Mouse (Mus musculus): ENCODE results near the gene Bbx.

Gene Bbx

DNA sequence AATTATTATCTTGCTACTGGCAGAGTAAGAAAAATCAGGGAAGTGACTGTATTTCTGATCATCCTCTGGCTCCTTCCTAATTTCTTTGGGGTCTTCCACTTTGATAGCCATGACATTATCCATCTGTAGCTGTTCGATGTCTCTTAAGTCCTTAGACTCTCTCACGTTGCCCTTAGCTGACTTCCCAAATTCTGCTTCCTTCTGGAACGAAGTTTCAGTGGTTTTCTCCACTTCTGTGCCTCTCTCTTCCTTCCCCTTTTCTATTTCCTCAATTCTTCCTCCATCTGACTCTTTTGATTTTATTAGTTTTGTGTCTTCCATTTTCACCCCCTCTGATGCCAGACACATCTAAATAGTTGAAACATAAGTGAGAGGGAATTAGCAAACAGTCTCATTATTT is 207.2 kb downstream of the Bbx start:
- DNase-seq = no peak

DNA sequence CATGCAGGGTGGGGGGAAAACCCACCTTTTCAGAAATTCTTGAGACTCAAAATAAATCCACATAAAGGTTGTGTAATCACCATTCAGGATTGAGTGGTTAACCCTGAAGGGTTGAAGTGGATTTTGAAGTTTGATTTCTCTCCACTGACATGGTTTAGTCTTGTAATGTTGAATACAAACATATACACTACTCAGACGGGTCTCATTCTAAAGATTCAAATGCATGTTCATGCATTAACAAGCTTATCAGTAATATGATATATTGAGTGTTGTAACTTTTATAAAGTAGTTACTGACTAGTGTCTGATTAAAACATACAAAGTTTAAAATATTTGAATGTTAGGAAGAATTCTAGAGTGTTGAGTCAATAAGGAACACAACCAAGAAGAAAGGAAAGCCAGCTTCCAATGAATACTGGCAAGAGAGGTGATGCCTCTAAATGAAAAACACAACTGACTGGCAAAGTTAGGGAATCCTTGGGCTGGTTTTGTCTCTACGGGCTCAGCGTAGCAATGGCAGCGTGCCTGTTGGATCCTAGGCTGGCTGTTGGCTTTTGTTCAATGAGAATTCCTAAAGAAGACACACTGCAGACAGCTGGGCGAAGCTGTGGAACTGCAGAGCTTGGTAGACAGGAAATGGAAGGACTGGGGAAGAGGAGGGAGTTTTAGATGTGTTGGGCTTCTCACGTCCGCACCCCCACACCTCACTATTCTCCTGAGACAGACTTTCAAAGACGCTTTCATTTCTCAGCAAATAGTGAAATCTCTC is 211.3 kb downstream of the Bbx start:
- no peak for DNase-seq

DNA sequence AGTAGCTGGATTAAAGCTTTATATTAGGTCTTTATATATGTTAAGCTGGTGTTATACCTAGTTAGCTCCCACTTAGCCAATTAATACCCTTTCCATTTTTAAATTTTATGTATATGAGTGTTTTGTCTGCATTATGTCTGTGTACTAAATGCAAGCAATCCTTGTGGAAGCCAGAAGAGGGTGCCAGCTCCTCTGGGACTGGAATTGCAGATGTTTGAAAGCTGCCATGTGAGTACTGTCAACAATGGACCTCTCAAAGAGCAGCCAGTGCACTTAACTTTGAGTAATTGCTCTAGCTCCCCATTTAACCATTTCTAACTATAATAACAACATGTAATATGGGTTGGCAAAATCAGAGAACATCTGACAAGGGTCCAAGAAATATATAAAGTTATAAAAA is 215.1 kb downstream of the Bbx start:
- DNase-seq = no peak

DNA sequence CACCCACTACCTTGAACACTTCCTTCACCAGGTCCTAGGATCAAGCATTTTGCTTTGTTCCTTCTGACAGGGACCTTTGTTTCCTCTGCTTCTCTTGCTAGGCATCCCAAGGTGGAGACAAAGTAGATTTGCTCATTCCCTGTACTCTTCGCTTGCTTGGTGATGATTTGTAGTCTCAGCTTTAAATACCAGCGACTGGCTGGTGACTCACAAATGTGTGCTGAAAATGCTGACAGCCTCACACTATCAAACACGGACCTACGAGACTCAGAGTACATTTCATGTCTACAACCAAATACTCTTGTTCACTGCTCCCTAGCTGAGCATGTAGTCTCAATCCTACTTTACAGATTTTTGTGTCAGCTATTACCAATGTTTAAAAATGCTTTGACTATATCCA is 220.5 kb downstream of the Bbx start:
- no peak for DNase-seq

DNA sequence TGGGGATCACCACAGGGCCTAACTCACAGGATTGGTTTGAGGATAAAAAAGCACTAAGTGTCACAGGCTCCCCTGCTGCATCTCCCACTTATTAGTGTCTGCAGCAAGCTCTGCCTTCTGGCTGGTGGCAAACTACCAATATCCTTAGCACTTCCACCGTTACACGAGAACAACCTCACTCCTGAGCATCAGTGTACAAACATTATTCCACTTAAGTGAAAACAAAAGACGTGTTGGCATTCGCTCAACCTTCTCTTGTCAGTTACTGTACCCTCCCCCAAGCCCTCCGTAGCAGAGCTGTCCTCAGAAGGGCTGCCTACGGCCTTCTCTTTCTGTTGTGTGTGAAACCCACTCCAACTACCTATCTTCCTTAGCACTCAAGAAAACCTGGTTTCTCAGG is 221.0 kb downstream of the Bbx start:
- no peak for DNase-seq

DNA sequence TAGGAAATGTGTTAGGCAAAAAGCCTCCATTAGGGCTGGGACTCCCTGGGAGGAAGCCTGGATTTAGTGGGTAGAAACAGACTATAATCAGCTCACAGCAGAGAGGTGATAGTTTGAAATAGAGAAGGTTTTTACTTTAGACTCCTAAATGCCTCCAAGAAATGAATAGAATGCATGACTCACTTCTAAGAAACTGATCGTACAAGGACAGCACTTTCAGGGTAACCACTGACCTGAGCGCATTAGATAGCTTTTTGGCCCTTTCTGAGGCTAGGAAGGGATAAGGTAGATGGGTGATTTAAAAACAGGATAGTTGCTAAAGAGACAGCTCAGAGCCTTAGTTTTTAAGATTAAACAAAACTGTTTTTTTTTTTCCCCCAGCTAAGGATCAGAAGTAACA is 221.4 kb downstream of the Bbx start:
- DNase-seq = no peak

DNA sequence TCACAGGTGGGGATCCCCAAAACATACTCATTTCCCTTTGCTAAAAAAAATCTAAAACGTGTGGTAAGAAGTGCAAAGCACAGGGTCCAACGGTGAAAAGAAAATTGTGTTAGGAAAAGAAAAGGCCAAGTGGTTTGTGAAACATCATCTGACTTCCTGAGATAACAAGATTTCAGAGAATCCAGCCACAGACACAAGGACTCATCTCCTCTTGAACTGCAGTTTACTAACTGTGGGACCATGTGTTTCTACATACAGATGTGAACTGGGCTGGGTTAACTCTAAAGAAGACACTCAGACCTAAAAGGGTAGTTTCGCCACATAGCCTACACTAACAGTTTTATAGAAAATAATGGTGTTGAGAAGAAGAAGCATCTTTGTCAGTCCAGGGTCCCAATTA is 227.2 kb downstream of the Bbx start:
- DNase-seq = no peak

DNA sequence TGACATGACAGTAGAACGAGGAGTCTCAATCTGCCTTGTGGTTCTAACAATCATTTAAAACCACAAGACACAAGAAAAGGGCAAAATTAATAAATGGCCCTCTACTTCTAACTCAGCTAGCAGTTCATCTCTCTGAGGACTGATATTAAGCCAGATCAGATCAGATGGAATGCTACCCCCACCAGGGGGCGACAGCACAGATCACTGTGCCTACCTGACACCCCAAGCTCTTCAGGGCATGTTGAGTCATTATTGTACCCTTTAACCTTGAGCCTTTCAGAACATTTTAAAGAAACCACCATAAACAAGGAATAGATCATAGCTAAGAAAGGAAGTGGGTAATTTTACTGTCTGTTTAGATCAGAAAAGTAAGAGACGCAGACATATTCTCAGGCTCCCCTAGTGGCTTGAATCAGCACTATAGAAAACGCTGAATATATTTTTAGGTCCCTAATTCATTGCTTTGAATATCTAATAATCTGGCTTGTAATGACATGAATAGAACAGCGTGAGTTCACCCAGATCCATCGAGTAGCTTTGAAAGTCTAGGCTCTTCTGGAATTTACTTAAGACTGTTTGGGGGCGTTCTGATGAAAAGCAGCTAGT is 230.5 kb downstream of the Bbx start:
- DNase-seq = peak; percentile 6 to 9

DNA sequence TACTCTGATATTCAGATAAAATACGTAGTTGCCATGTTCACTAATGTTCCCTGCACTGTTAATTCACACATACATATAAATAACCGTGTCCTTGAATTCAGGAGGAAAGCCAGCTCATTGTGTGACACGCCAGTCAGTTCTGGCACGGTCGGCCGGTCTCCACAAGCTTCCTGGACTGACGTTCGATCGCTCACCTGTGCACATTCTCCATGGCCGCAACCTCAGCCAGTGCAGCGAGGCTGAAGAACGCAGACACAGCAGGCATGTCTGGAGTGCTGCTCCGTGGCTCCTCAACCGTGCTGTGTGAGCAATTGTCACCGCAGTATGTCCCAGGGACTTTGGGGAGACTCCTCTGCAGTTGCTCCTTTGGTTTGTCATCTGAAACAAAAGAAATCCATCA is 232.0 kb downstream of the Bbx start:
- DNase-seq = no peak

DNA sequence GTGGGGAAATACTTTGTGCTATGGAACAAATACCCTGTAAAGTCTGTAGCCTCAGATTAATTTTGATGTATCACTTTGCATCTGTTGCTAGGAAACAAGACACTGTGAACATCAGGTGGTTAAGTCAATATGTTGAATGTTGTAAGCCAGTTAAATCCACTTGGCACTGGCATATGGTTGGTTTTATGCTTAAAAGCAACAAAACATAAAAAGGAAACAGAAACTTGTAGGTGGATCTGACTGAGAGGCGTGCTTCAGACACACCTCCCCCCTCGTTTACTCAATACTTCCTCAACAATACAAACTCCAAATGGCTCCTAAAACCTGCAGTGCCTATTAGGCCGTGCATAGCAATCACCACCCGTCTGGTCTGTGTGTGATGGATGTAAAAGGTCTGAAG is 236.1 kb downstream of the Bbx start:
- DNase-seq = no peak

DNA sequence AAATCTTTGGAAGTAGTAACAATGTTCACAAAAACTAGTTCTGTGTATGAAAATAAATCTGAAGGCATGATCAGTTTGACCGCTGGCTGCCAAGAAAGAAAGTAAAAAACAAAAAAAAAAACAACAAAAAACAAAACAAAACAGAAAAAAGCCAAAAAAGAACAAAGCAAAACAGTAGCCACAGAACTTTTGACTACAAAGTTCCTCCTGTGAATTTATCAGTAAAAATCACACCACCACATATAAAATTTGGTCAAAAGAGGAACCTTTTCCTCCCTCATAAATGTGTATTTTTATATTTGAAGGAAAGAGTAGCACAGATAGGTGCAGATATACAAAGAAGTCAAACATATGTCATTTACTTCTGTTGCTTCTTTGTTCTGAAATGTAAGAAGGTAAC is 239.6 kb downstream of the Bbx start:
- DNase-seq = no peak

DNA sequence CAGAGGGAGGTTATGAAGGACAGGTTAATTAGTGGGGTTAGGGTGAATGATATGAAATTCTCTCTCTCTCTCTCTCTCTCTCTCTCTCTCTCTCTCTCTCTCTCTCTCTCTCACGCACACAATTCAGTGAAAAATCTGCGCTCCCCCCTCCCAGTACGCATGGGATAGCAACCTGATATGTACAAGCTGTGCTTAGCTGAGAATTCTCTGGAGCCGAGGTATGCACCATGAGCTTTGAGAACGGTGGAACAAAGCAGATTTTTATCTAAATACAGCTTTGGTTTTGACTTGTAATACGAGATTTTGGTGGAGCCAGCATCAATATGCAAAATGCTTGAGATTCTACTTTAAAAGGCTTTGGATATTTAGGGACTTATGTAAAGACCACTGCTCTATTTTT is 243.1 kb downstream of the Bbx start:
- no peak for DNase-seq

DNA sequence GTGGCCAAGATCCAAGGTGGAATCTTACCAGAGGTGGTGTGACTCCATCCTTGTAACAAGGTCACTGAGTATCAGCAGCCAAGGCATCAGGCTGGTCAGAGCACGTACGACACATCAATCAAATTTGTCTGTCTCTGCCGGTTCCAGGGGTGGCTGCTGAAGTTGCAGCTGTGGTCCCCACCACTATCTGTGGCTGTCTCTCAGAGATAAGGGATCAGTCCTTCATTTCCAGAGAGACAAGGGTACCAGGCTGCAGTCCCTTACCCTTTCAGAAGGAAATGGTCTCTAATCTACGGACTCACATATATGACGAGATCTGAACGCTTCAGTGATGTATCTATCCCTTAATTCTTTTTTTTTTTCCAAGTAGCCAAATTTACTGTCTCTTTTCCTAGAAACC is 245.6 kb downstream of the Bbx start:
- DNase-seq = no peak

DNA sequence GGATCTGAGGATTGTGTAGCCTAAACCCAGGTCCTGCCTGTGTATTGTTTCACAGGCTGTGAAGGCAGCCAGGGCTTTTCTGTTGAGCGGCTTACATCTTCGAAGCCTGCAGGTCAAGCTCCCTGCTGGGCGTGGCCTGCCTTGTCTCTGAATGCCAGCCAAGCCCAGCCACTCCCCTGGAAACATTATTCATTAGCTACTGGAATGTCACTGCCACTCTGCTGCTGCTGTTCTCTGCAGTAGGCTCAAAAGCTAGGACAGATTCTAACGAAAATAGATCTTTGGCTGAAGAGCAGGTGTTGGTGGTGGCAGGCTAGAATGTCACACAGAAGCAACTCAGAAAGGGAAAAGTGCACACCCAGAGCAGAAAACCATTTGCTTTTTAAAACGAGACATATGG is 247.1 kb downstream of the Bbx start:
- no peak for DNase-seq

DNA sequence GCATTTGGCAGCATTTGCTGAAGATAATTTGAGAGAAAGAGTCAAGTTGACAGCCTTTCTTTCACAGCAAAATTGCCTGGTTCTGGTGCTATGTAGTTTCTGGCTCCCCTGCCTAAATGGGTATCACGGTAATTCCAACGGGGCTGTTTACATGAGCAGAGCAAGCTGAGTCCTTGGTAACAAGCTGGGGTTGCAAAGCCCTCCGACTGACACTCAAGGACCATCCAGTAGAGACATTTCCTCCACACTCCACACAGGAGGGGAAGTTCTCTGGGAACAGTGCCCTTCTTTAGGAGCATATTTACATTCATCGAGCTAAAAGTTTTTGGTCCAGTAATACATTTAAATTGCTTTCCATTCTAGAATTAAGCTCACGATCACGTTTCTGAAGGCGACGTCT is 249.2 kb downstream of the Bbx start:
- DNase-seq = no peak

DNA sequence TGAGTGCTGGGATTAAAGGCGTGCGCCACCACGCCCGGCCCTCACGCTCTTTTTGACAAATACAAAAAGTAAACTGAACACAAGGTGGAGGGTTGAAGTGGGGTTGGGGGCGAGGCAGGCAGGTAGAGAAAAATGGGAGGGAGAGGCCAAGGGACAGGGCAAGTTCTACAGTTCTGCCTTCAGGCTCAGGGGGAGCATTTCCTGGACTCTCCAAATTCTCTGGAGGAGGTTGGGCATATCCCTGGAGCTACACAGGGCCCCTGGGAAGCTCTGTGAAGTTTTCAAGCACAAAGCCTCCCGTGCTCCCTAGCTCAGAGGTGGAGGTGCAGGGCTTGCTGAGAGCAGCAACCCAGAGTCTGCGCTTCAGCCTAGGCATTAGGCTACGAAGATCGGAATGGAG is 249.6 kb downstream of the Bbx start:
- DNase-seq = no peak

DNA sequence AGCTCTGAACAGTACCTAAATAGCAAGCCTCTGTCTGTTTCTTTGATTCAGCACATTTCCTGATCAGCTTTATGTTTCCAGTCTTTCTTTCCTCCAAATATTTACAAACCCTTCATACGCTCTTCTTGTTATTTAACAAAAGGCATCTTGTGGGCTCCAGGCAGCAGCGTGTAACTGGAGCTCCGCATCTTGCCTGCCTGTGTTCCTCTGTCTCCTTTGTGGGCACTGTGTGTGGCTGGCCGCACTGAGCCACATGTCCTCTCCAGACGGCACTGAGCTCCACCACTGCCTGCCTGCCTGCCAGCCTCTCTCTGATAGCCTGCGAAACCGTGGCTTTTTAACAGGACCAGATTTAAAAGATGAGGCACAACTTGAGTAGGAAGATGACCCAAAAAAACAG is 259.4 kb downstream of the Bbx start:
- no peak for DNase-seq

DNA sequence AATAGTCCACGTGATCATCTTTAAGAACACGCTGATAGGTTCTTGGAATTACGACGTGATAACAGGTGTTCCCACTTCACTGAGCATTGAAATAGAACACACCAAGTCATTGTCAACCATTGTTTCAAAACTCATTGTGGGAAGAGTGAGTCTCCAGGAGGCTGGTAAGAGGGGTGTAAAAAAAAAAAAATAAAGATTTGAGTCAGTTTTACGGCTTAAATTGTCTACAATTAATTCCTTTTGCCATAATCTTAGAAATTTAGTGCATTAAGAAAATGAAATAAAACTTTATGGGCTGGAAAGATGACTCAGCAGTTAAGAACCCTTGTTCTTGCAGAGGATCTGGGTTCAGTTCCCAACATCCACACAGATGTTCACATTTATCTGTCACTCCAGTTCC is 261.4 kb downstream of the Bbx start:
- DNase-seq = no peak

DNA sequence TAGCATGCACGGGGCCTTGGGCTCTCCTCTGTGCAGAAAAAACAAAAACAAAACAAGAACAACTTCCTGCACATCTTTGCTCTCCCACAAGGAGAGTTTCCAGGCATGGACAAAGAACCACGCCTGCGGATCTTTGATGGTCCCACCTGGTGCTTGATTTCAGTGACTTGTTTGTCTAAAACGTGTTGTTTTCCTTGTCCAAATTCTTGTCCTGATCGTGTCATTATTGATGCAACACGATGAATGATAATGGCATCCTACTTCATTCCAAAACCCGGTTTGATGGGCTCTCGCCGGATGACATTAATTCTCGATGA is 264.2 kb downstream of the Bbx start:
- DNase-seq = no peak

DNA sequence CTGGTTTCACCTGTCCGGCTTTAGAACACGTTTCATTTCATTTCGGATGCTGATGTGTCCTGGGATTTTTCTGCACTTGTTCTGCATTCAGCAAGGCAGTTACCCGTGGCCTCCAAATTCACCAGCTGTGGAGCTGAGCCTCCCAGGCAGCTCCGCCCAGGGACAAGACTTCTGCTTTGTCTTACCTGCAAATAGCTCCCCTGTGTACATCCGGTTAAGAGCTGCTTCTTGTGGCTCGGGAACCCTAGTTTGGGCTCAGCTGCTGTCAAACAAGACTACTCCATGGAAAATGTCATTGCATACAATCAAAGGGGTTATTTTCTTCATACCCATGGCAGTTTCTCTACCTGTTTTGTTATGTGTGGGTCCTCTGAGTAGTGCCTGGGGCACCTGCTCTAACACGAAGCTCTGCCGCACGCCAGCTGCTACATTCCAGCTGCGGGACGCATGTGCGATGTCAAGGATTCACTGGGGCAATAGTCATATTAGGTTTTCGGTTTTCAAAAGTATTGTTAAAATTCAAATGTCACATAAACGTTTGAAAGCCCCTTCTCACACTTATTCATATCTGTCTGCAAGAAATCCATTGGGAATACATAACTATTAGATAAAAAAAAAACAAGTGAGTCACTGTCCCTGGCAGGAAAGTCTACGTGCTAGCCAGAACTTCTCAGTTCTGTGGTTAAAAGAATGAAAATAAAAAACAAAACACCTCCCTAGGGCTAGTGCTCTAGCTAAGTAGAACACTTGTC is 264.8 kb downstream of the Bbx start:
- DNase-seq = no peak

DNA sequence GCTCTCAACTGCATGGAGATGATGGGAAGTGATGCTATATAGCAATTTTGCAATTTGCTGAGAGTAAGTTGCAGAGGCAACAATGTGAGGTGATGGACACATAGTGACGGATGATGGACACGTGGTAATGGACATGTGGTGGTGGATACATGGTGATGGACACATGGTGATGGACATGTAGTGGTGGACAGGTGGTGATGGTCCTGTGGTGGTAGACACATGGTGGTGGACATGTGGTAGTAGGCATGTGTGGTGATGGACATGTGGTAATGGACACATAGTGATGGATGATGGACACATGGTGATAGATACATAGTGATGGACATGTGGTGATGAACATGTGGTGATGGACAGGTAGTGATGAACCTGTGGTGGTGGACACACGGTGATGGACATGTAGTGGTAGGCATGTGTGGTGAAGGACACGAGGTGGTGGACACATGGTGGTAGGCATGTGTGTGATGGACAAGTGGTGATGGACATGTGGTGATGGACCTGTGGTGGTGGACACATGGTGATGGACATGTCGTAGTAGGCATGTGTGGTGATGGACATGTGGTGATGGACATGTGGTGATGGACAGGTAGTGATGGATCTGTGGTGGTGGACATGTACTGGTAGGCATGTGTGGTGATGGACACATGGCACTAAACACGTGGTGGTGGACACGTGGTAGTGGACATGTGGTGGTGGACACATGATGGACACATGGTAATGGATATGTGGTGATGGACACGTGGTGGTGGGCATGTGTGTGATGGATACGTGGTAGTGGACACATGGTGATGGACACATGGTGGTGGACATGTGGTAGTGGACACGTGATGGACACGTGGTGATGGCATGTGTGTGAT is 271.5 kb downstream of the Bbx start:
- DNase-seq = no peak

DNA sequence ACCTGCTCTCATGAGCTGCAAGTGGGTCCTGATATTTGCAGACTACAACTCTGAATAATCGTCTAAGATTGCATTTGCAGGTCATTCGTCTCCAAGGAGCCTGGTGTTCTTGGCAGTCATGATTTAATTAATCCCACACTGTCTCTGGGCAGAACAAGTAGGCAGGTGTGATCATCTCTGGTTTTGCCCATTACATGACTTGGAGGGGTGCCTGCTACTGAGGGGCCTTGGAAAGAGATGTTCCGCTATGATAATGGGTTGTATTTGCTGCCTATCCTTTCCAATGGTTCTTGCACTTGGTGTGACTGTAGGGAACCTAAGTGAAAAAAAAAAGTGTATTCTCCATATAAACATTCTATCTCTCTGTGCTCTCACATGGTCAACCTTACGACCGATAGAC is 273.6 kb downstream of the Bbx start:
- no peak for DNase-seq

DNA sequence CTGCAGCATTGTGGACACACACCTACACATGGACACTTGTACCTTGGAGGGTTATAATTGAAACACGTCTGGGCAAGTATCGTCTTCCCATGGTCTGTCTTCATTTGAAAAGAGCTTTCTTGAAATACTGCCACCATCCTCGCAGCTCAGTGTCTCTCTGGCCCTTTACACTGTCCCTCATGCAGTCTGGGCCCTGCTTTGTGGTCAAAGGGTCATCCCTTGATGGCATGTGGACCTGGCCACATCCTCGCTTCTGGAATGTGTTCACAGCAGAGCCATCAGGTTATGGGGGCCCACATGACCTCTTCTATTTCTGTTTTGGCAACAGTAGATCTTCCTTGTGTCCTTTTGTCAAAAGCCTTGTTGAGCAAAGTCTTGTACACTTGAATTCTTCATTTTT is 282.6 kb downstream of the Bbx start:
- DNase-seq = no peak

DNA sequence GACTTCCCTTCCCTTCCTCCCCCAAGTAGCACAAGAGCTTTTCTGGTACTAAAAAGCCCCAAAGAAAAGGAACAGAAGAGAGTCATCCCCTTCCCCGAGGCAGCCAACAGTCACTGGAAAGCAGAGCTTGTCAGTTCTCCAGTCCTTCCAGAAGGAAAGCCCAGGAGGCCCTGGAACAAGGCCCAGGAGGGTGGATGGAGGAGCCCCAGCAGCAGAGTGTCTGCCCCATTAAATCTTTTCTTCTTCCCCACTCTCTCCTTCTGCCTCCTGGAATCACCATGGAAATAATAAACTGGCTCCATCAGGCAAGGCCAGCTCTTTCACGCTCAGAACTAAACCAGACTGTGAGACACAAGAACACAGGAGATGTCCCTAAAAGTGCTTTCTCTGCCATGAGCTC is 284.3 kb downstream of the Bbx start:
- no peak for DNase-seq
